Mouse (Mus musculus) kidney, postnatal 14 days (tissue): ENCODE measurements around the gene Galnt2.

Experiments
- DNase-seq: peaks from one replicate; pipeline ENCODE4 v3.0.0; 2022; ENCODE audit warnings: mixed read lengths

Galnt2 gene

GRCm38 (mm10) chr8:124231176-124231484 is at the start of gene Galnt2:
Gene Galnt2, plus strand, starts transcription at chr8:124231391.
- peak; percentile 95 for DNase-seq

DNA sequence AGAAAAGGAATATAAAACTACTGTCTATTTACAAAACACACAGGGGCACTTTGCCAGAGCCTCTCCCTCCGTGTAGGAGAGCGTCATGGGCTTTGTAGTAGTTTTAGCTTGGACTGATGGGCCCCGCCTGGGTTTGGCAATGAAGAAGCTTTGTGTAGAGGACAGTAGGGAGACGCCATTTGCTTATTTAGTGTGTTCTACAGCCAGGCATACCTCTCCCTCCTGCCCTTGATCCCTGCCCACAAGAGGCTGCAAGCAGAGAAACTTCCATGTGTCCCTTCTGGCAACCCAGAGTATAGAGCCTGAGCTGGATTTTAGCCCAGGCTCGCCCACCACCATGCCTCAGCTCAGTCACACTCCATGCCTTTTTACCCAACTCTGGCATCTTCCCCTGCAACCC is 49.4 kb upstream of the Galnt2 start:
- no peak for DNase-seq

GRCm38 (mm10) chr8:124182224-124182623 is 49.0 kb upstream of the Galnt2 start:
- peak; percentile 25 for DNase-seq

DNA sequence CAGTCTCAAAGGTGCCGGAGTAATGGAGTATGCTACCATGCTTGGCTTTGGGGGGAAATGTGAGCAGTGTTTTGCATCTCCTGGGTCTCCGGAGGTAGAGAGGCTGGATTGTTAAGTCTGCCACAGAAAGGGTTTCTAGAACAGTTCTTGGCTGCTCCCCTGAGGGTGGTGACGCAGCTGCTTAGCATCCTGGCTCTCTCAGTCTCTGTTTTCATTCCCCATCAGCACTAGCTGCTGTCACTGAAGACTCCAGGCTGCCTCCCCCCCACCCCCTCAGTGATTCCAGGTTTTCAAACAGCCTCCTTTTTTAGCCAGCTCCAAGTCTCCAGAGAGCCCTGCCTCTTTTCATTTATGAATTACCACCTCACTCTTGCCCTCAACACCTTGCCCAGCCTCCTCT is 47.1 kb upstream of the Galnt2 start:
- DNase-seq = no peak

DNA sequence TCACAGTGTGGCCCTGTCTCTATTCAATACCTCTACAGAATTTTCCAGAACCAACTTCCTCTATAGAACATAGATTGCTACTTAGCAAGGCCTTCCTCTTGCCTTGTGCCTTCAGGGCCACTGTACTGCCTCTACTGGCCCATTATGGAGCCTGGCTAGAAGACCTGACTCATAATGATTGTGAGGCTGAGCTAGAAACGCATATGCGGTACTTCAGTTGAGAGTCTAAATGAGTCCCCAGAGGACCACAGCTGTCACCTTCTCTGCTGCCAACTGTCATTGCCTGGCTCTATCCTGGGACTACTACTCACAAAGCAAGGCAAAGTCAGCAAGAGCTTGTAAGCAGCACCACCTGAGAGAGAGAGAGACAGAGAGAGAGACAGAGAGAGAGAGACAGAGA is 46.7 kb upstream of the Galnt2 start:
- no peak for DNase-seq

GRCm38 (mm10) chr8:124185081-124185480 is 46.1 kb upstream of the Galnt2 start:
- DNase-seq = no peak

DNA sequence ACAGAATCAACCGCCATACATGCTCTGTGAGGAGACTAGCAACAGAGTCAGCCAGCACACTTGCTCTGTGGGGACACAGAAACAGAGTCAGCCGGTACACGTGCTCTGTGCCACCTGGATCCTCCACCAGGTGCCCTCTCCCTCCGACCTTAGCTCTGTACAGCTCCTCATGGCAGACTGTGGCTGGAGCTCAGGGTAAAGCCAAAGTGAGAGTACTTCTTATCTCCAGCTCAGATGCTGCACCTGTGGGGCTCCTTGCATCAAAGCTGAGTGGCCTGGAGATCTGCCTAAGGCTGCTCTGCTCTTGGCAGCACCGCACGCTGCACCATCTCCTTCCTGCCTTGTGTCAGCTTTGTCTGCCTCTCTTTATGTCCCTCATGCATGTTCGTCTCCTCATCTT is 40.8 kb upstream of the Galnt2 start:
- DNase-seq = no peak

- DNase-seq = no peak
These were observed 38.9 kb upstream of the Galnt2 start for GRCm38 (mm10) chr8:124192242-124192641.

- peak; percentile 21 for DNase-seq
These were observed 38.2 kb upstream of the Galnt2 start for GRCm38 (mm10) chr8:124192976-124193375.

GRCm38 (mm10) chr8:124193992-124194391 is 37.2 kb upstream of the Galnt2 start:
- no peak for DNase-seq

DNA sequence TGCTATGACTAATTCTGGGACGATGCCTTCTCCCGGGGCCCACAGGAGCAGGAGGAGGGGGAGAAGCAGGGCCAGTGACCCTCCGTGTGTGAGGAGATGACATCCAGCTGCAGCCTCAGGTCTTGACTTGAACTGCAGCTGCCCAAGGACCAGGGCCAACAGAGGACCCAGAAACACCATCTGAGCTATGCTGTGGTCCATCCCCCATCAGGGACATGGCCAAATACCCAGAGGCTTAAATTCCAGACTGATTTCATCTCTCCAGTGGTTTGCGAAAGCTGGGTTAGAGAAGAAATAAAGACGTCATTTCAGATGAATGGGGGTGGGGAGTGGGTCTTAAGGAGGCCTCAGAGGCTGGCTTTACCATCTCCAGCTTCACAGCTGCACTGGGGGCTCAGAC is 35.0 kb upstream of the Galnt2 start:
- DNase-seq = peak; percentile 16

- DNase-seq = no peak
These were observed 34.4 kb upstream of the Galnt2 start for GRCm38 (mm10) chr8:124196797-124197196.

GRCm38 (mm10) chr8:124198230-124198629 is 33.0 kb upstream of the Galnt2 start:
- no peak for DNase-seq

DNA sequence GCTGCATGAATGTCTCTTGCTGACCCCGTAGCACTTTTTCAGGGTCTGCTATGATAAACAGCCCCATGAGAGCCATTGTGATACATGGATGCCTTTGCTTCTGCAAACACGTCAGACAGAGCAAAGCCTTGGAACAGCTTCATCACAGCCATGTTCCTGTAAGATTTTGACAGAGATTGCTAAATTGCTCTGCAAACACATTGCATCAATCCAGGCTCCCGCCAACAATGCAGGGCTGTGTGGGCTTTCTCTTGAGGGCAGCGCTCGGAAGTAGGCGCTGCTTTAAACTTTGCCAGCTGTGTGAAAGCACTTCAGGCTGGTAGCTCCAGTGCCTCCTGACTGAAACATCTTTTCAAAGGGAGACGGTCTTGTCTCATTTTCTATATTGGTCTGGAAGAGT is 30.8 kb upstream of the Galnt2 start:
- DNase-seq = no peak

DNA sequence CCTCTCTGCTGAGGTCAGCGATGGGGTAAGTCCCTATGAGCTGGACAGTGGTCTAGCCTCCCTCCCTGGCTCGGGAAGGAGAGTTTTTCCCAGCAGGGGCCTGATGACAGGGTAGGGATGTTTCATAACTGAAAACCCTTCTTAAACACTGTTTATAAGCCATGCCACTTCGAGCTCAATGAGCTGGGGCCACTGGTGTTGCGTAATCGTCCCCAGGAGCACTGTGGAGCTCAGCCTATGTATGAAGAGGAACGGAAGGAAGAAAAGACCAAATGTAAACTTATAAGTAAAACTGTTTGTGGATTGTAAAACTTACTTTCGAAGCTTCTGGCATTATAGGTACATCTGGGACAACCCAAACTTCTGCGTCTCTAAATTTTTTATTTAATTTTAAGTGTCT is 29.5 kb upstream of the Galnt2 start:
- DNase-seq = no peak

- DNase-seq = no peak
These were observed 28.3 kb upstream of the Galnt2 start for GRCm38 (mm10) chr8:124202895-124203294.

DNA sequence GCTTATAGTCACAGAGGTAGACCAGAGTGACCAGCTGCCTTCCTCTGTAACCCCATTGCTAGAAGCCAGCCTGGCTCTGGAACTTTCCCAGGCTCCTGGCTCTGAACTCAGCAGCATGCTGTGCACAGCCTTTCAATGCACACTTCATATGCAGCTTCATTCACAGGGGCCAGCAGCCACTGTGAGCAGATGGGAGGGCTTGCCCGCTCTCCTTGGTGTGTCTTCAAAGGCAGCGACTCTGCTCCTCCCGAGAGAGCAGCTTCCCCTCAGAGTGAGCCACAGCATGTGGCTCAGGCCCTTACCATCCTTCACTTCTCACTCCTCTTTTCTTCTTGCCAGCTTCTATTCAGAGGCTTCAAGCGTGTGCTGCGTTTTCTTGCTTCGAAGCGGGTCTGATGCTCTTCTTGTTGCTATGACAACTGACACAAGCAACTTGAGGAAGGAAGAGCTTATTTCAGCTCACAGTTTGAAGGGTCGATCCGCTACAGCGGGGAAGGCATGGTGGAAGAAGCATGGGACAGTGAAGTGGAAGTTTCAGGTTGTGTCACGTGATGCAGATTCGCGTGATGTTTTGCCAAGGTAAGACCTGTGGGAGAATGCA is 27.1 kb upstream of the Galnt2 start:
- no peak for DNase-seq

DNA sequence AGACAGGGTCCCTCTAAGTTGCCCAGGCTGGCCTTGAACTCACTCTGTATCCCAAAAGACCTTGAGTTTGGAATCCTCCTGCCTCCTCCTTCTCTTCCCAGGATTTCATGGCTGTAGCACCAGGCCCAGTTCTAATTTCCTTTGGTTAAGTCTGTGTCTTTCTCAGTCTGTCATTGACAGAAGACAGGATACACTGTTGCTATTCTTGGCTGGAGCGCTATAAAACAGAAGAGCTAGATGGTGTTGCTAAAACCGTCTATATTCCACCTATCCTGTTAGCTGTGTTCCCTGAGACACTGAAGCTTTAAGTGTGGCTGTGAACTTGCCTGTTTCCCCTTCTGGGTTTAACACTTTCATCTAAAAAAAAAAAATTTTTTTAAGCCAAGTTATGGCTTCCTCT is 19.0 kb upstream of the Galnt2 start:
- DNase-seq = no peak

GRCm38 (mm10) chr8:124216951-124217350 is 14.2 kb upstream of the Galnt2 start:
- no peak for DNase-seq

DNA sequence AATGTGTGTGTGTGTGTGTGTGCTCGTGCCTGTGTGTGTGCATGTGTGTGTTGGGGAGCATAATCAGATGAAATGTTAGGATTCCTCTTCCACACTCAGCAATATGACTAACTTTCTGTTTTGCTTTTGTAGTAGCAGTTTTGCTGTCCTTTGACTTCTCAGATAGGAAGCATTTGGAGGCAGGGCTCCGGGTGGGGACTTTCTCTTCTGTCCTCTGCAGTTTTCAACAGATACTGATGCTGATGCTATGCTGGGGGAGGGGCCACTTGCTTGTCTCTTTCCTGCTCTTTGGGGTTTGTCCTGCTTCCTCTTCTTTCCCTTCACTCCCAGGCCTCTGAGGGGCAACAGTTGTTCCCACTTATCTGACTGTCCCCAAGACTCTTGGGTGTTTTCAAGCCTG is 1.3 kb upstream of the Galnt2 start:
- DNase-seq = no peak

DNA sequence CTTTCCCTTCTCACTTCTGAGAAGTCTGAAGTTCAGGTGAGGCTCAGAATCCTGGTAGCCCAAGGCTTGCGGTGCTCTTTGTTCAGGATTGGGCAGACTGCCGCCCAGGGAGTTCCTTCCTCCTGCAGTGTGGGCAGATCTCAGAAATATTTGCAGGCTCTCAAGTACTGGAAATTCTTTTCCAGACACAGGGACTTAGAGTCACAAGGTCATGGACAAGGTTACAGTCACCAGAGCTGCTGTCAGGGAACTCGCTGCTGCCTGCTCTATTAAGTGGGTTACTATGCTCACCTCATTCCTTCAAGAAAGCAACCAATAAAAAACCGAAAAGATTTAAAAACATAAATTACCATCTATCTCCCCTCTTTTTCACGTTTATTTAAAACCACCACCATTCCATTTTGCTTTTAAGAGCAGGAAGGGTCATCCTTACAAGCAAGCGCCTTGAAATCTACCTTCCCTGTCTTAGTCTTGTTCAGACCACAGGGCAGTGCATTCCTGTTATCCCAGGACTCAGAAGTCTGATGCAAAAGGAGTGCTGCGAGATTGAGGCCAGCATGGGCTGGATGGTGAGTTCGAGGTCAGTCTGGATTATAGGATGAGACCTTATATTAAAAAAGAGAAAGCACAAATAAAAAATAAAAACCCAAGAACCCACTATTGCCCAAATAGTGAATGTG is 555 bp upstream of the Galnt2 start:
- DNase-seq = no peak

DNA sequence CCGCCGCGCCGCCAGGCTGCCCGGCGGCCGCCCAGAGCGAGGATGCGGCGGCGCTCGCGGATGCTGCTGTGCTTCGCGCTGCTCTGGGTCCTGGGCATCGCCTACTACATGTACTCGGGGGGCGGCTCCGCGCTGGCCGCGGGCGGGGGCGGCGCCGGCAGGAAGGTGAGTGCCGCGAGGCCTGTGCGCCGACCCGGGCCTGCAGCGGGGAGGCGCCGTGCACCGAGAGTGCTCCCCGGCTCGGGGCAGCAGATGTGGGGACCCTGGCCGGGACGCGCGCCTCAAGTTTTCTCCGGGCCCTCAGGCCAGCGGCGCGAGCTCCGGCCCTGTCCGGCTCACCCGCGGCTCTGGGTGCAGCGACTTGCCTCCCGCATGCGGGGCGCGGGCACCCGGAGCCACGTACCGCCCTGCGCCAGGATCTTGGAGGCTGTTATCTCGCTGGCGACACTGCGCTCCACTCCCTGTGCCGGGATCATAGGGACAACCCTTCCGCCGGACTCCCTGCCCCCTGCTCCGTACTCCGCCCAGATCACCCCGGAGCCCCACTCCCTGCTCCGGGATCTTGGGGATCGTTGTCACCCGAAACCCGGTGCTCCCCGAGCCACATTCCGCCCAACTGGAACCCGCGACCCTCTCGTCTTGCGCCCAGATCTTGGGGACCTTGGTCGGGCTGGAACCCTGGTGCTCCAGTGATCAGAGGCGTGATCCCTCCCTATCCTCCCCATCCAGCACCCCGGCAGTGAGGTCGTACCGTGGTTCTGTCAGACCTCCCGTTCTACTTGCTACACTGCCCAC is 491 bp downstream of the Galnt2 start:
- no peak for DNase-seq

GRCm38 (mm10) chr8:124232280-124232600 is 1.0 kb downstream of the Galnt2 start:
- no peak for DNase-seq

DNA sequence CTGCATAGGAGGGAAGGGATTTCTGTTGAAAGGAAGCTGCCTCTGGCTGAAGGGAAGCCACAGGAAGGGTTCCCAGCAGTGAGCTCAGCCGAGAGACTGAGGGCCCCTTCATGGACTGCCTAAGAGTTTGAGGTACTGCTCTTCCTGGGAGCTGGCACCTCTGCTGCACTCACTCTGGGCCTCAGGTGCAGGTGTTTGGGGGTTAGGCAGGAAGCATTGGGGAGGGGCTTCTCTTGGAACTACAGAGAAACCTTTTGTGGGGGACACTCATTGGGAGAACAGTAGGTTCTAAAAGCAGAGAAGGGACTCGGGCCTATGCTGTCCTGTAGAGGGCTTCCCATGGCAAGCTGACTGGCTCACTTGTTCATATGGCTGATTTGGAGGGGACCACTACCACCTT is 3.3 kb downstream of the Galnt2 start:
- DNase-seq = no peak

DNA sequence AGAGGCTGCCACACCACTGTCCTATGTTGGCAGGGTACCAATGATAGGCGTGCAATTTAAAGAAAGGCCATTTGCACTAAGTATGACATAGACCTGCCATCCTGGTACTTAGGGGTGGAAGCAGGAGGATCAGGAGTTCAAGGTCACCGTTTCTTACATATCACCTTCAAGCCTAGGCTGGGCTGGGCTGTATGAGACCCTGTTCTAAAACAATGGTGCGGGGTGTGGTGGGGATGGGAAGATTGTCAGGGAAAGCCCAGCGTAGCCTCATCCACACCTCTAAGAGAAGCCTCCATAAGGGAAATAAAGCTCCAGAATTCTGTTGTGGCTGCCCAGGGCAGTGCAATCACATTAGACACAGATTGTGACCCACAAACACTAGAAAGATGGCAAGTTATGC is 4.3 kb downstream of the Galnt2 start:
- no peak for DNase-seq
